Comparison of ENCODE assay signal across 10 mouse cellular contexts in the genomic region with DNA sequence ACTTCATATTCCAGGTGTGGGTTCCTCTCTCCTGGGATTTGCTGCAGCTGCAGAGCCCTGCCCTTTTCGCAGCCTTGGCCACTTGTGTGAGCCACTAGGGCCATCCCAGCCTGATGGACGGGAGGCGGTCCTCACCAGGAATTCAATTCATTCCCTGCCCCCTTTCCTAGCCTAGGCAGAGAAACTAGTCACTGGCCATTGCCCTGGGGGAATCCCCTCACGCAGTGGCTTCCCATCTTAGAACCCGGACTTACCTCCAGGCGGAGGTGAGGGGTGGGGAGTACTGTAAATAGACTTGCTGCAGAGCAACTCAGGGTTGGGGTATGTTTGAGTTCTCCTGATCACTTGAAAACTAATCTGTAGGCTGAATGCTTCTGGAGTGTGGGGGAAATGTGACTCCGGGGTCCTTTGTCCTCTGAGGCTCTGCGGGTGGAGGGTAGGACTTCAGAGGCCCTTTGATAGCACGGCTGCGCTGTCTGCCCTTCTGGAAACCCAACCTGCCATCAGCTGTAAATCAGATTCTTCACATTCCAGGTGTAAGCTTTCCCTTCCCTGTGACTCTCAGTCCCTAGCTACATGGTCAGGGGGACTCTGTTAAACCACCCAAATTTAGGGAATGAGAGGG. TPM values are rescaled to one million over a fixed set of nuclear protein-coding genes. Genes with fewer than 3 reads are reported as not detected.
DNase-seq lines count a peak whose midpoint lies in the region; ATAC-seq and TF ChIP-seq lines count a peak whose summit lies in the region.
"Had no signal": no experiment of that assay in that cellular context is flagged by ENCODE, and none has a peak within 500 bp of the region (broad histone marks: within the 10 kb centered on the region; RNA-seq: fewer than 3 reads in every experiment).

No protein-coding gene starts in this region.

- no peaks in the 10 kb centered on the region for H3K9me3 ChIP-seq in forebrain, embryonic 10.5 days
- H3K9me3 ChIP-seq in forebrain, postnatal 0 days (ENCODE audit: low read length): no peaks in the 10 kb centered on the region
- H3K9me3 ChIP-seq in limb, embryonic 12.5 days: no peaks in the 10 kb centered on the region
- H3K9me3 ChIP-seq in stomach, embryonic 14.5 days (ENCODE audit: control insufficient read depth, low read depth, low read length): no peaks in the 10 kb centered on the region

- no peak overlapping the region for H3K4me2 ChIP-seq in forebrain, postnatal 0 days (ENCODE audit: low read depth)
- H3K4me2 ChIP-seq in limb, embryonic 12.5 days: peak overlapping the region; percentile 17; the same call in 1 of the 2 replicates
- no peak overlapping the region for H3K4me2 ChIP-seq in stomach, embryonic 14.5 days (replicated peaks; ENCODE audit: low read depth, low read length)

- no peak for TF ChIP-seq CTCF in forebrain, postnatal 0 days (IDR thresholded peaks at IDR 0.05; ENCODE audit: low read depth)

- DNase-seq in forebrain, embryonic 10.5 days (ENCODE audit: extremely low spot score, low spot score): peak; percentile 66
- DNase-seq in forebrain, postnatal 0 days: no peak
- DNase-seq in kidney, postnatal 4 days: peak; percentile 25 to 58
- DNase-seq in kidney, adult 18-20 months: no peak
- DNase-seq in thymus, postnatal 14 days: no peak
- DNase-seq: right cerebral cortex, postnatal 14 days; thymus, postnatal 36 days had no signal

- ATAC-seq in forebrain, postnatal 0 days: no peak
- no peak for ATAC-seq in limb, embryonic 12.5 days (ENCODE audit: insufficient number of reproducible peaks, insufficient read depth, low FRiP score, low TSS enrichment, low read depth)
- peak; percentile 39 for ATAC-seq in stomach, embryonic 14.5 days (ENCODE audit: insufficient number of reproducible peaks, insufficient read depth, low FRiP score, low read depth)
- no peak for ATAC-seq in megakaryocyte-erythroid progenitor cell, adult 5-6 weeks (replicated peaks; ENCODE audit: low FRiP score, low TSS enrichment, poor library complexity, severe bottlenecking)

- no peak overlapping the region for H3K9ac ChIP-seq in forebrain, postnatal 0 days
- peak overlapping the region; percentile 37 for H3K9ac ChIP-seq in limb, embryonic 12.5 days (replicated peaks)
- no peak overlapping the region for H3K9ac ChIP-seq in stomach, embryonic 14.5 days (replicated peaks; ENCODE audit: low read depth, low read length)

- peak overlapping the region; percentile 38 for H3K4me3 ChIP-seq in forebrain, embryonic 10.5 days
- no peak overlapping the region for H3K4me3 ChIP-seq in forebrain, postnatal 0 days (ENCODE audit: low read depth, low read length)
- no peak overlapping the region for H3K4me3 ChIP-seq in limb, embryonic 12.5 days (replicated peaks)
- H3K4me3 ChIP-seq in stomach, embryonic 14.5 days (ENCODE audit: low read depth, low read length): no peak overlapping the region

- H3K4me1 ChIP-seq in forebrain, embryonic 10.5 days: peaks cover 37% of the 10 kb centered on the region
- H3K4me1 ChIP-seq in forebrain, postnatal 0 days (ENCODE audit: insufficient read depth): no peaks in the 10 kb centered on the region
- H3K4me1 ChIP-seq in limb, embryonic 12.5 days (replicated peaks): peaks cover 17% of the 10 kb centered on the region
- H3K4me1 ChIP-seq in stomach, embryonic 14.5 days (ENCODE audit: control insufficient read depth, insufficient read depth, low read length): peaks cover 6% of the 10 kb centered on the region; the same call in 1 of the 2 replicates

- H3K36me3 ChIP-seq in forebrain, embryonic 10.5 days (replicated peaks): peaks cover 56% of the 10 kb centered on the region
- peaks cover 47% of the 10 kb centered on the region for H3K36me3 ChIP-seq in forebrain, postnatal 0 days (ENCODE audit: insufficient read depth)
- H3K36me3 ChIP-seq in limb, embryonic 12.5 days: peaks cover 68% of the 10 kb centered on the region
- H3K36me3 ChIP-seq in stomach, embryonic 14.5 days (ENCODE audit: control insufficient read depth, insufficient read depth, low read length): peaks cover 33% of the 10 kb centered on the region

- H3K27ac ChIP-seq in forebrain, embryonic 10.5 days: peak overlapping the region; percentile 88
- no peak overlapping the region for H3K27ac ChIP-seq in forebrain, postnatal 0 days (ENCODE audit: low read depth, low read length)
- H3K27ac ChIP-seq in limb, embryonic 12.5 days: peak overlapping the region; percentile 67
- peak overlapping the region; percentile 85 for H3K27ac ChIP-seq in stomach, embryonic 14.5 days (ENCODE audit: low read length)

- 5% methylated on average over 10 of the region's 10 CpGs for WGBS in forebrain, embryonic 10.5 days
- 28% methylated on average over 10 of the region's 10 CpGs for WGBS in forebrain, postnatal 0 days
- 17% methylated on average over 10 of the region's 10 CpGs for WGBS in limb, embryonic 12.5 days
- WGBS in stomach, embryonic 14.5 days: 20% methylated on average over 10 of the region's 10 CpGs

- no peaks in the 10 kb centered on the region for H3K27me3 ChIP-seq in forebrain, embryonic 10.5 days (ENCODE audit: poor library complexity, severe bottlenecking)
- no peaks in the 10 kb centered on the region for H3K27me3 ChIP-seq in forebrain, postnatal 0 days (ENCODE audit: insufficient read depth, low read length)
- no peaks in the 10 kb centered on the region for H3K27me3 ChIP-seq in limb, embryonic 12.5 days
- H3K27me3 ChIP-seq in stomach, embryonic 14.5 days (ENCODE audit: control insufficient read depth, insufficient read depth, low read length): no peaks in the 10 kb centered on the region

RNA-seq across cellular contexts. Expression of a gene that starts 4.9 kb away (rescaled TPM):
- polyA plus RNA-seq in forebrain, embryonic 10.5 days (2016; fragmentation: Nextera tagmentation; extraction: Ambion mirVana): 68.7 and 75.8 TPM in 2 replicates
- total RNA-seq in forebrain, postnatal 0 days (2014; rRNA removed): 2.2 and 2.3 TPM in 2 replicates
- polyA plus RNA-seq in forebrain, postnatal 0 days (2015; fragmentation: Nextera tagmentation; extraction: Ambion mirVana): 1.3 and 1.7 TPM in 2 replicates
- polyA plus RNA-seq in limb, embryonic 12.5 days (2016; fragmentation: Nextera tagmentation; extraction: Ambion mirVana): 44.8 and 48.5 TPM in 2 replicates
- polyA plus RNA-seq in stomach, embryonic 14.5 days (2014; fragmentation: Nextera tagmentation; extraction: Ambion mirVana): 31.4 and 32.6 TPM in 2 replicates
- 85.0 and 101 TPM in 2 replicates for total RNA-seq in megakaryocyte-erythroid progenitor cell, adult 5-6 weeks (2014; fragmentation: Nextera tagmentation)
- 67.8 and 78.7 TPM in 2 replicates for total RNA-seq in megakaryocyte-erythroid progenitor cell, adult 5-6 weeks (2017)

RNA-seq across cellular contexts. Expression of a gene that starts 24.9 kb away (rescaled TPM):
- 16.9 and 19.3 TPM in 2 replicates for polyA plus RNA-seq in forebrain, embryonic 10.5 days (2016; fragmentation: Nextera tagmentation; extraction: Ambion mirVana)
- 11.6 and 15.2 TPM in 2 replicates for total RNA-seq in forebrain, postnatal 0 days (2014; rRNA removed)
- 9.5 and 10.7 TPM in 2 replicates for polyA plus RNA-seq in forebrain, postnatal 0 days (2015; fragmentation: Nextera tagmentation; extraction: Ambion mirVana)
- polyA plus RNA-seq in limb, embryonic 12.5 days (2016; fragmentation: Nextera tagmentation; extraction: Ambion mirVana): 47.1 TPM in 2 replicates
- polyA plus RNA-seq in stomach, embryonic 14.5 days (2014; fragmentation: Nextera tagmentation; extraction: Ambion mirVana): 54.0 and 56.8 TPM in 2 replicates
- total RNA-seq in megakaryocyte-erythroid progenitor cell, adult 5-6 weeks (2014; fragmentation: Nextera tagmentation): 7.8 and 15.9 TPM in 2 replicates
- total RNA-seq in megakaryocyte-erythroid progenitor cell, adult 5-6 weeks (2017): 2.2 and 3.0 TPM in 2 replicates

RNA-seq across cellular contexts. Expression of a gene that starts 39.3 kb away (rescaled TPM):
- 4.5 and 4.7 TPM in 2 replicates for polyA plus RNA-seq in forebrain, embryonic 10.5 days (2016; fragmentation: Nextera tagmentation; extraction: Ambion mirVana)
- total RNA-seq in forebrain, postnatal 0 days (2014; rRNA removed): 7.1 and 8.2 TPM in 2 replicates
- polyA plus RNA-seq in forebrain, postnatal 0 days (2015; fragmentation: Nextera tagmentation; extraction: Ambion mirVana): 1.6 and 3.0 TPM in 2 replicates
- polyA plus RNA-seq in limb, embryonic 12.5 days (2016; fragmentation: Nextera tagmentation; extraction: Ambion mirVana): 5.6 and 5.8 TPM in 2 replicates
- 6.8 and 7.1 TPM in 2 replicates for polyA plus RNA-seq in stomach, embryonic 14.5 days (2014; fragmentation: Nextera tagmentation; extraction: Ambion mirVana)
- 23.5 and 26.9 TPM in 2 replicates for total RNA-seq in megakaryocyte-erythroid progenitor cell, adult 5-6 weeks (2014; fragmentation: Nextera tagmentation)
- 3.6 and 4.4 TPM in 2 replicates for total RNA-seq in megakaryocyte-erythroid progenitor cell, adult 5-6 weeks (2017)

Comparison
In these comparisons a context has a peak if more than half of its experiments do, and no peak if none do; other contexts are left out.
1. DNase-seq: peak in forebrain, embryonic 10.5 days (single experiment) and kidney, postnatal 4 days (2 of 2); none in forebrain, postnatal 0 days (single experiment), kidney, adult 18-20 months (single experiment) and thymus, postnatal 14 days (single experiment).
2. RNA of a gene that starts 4.9 kb away (polyA plus RNA-seq): 68.7 to 75.8 TPM in forebrain, embryonic 10.5 days, 44.8 to 48.5 TPM in limb, embryonic 12.5 days and 31.4 to 32.6 TPM in stomach, embryonic 14.5 days; 1.3 to 1.7 TPM in forebrain, postnatal 0 days; every median in the first group is over 10 times any median in the second.